Mouse (Mus musculus) hindbrain, embryonic 15.5 days (tissue): Measurements from ENCODE around the gene Ccng1. TPM values are rescaled to one million over a fixed set of nuclear protein-coding genes. Genes with fewer than 3 reads are reported as not detected.
A peak's percentile ranks its signal among the peaks of the same experiment; 100 is the strongest.

Source experiments
- ATAC-seq: fragments of 200-750 bp; cut with Nextera tagmentation; 2 replicates; pipeline ENCODE4 v1.8.0; 2017; ENCODE audit warnings: low read depth, moderate number of reproducible peaks, moderate TSS enrichment; ENCODE audit not compliant: low FRiP score
- H3K27ac ChIP-seq: fragments of 300-500 bp; sonication (generic); replicated peaks from 2 replicates; pipeline ENCODE4 v1.5.1; 2015; ENCODE audit warnings: mild to moderate bottlenecking, inconsistent platforms
- H3K27me3 ChIP-seq: fragments of 300-500 bp; sonication (generic); 2 replicates; pipeline ENCODE4 v1.6.1; 2015; ENCODE audit warnings: control low read depth, inconsistent platforms
- H3K36me3 ChIP-seq: fragments of 300-500 bp; sonication (generic); 2 replicates; pipeline ENCODE4 v1.6.1; 2015; ENCODE audit warnings: control low read depth, inconsistent platforms
- H3K4me1 ChIP-seq: fragments of 300-500 bp; sonication (generic); replicated peaks from 2 replicates; pipeline ENCODE4 v1.6.1; 2015; ENCODE audit warnings: control low read depth, inconsistent platforms
- H3K4me2 ChIP-seq: fragments of 300-500 bp; sonication (generic); 2 replicates; pipeline ENCODE4 v1.6.1; 2015; ENCODE audit warnings: moderate library complexity, mild to moderate bottlenecking, inconsistent platforms
- H3K4me3 ChIP-seq: fragments of 300-500 bp; sonication (generic); 2 replicates; pipeline ENCODE4 v1.5.1; 2015; ENCODE audit warnings: mild to moderate bottlenecking, inconsistent platforms
- H3K9ac ChIP-seq: fragments of 300-500 bp; sonication (generic); 2 replicates; pipeline ENCODE4 v1.6.1; 2015; ENCODE audit warnings: inconsistent platforms
- H3K9me3 ChIP-seq: fragments of 300-500 bp; sonication (generic); 2 replicates; pipeline ENCODE4 v1.6.1; 2016; ENCODE audit warnings: control low read depth, inconsistent platforms
- WGBS: fragments of 180-500 bp; shearing (Covaris S2); methylation state at CpG from one replicate; pipeline ENCODE4 v1.1.7; 2015; 5-methylcytosine and 5-hydroxymethylcytosine counted together
- polyA plus RNA-seq: library from polyadenylated mRNA; unstranded; fragments of >200 nt; fragmentation: Nextera tagmentation; extraction: Ambion mirVana; gene quantifications from 2 replicates; pipeline ENCODE4 v1.2.1, GENCODE M21; 2015

The Ccng1 gene
- 36.8 and 39.3 TPM in 2 replicates for polyA plus RNA-seq

DNA sequence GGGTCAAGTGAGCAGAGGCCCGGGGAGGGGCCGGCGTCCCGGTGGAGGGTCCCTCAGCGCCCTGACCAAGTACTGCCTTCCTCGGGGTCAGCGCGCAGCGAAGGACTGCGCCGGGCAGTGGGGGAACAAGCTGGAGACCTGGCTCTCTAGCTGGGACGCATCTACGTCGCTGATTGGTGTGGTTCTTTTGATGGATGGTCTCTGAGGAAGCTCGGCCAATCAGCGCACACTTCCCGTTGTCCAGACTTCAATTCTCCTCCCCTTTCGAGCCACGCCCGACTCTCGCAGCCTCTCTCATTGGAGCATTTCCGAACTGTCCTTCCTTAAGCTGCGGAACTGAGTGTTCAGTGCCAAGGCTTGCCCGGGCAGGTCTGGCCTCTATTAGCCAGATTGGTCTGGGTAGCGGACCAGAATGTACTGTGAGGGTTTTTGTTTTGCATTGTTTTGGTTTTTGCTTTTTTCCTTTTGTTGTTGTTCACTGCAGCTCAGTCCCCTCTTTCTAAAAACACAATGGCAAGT, at the start of gene Ccng1:
TSS of gene Ccng1 (minus strand) at position 203 of the 519 bp plus-strand sequence.
- Histone ChIP-seq H3K27ac (peak within 1 kb of the TSS; percentile 65), H3K9ac (peak within 1 kb of the TSS; percentile 87), H3K4me1 (peaks cover 12% of the 10 kb centered on the region; the same call in 1 of the 2 replicates), H3K36me3 (peaks cover 3% of the 10 kb centered on the region; the same call in 1 of the 2 replicates), H3K4me3 (peak within 1 kb of the TSS; percentile 89), H3K9me3 (no peaks in the 10 kb centered on the region), H3K27me3 (no peaks in the 10 kb centered on the region), H3K4me2 (peak within 1 kb of the TSS; percentile 78)
- under 1% methylated on average over 25 of the region's 25 CpGs for WGBS
- peak; percentile 99 for ATAC-seq

- H3K36me3 ChIP-seq = no peaks in the 10 kb centered on the region
- H3K9ac ChIP-seq = no peak overlapping the region
- no peak overlapping the region for H3K4me2 ChIP-seq
- no peak for ATAC-seq
- H3K4me3 ChIP-seq = no peak overlapping the region
- no peaks in the 10 kb centered on the region for H3K4me1 ChIP-seq
- no peak overlapping the region for H3K27ac ChIP-seq
- no peaks in the 10 kb centered on the region for H3K27me3 ChIP-seq
- H3K9me3 ChIP-seq = no peaks in the 10 kb centered on the region
- 70% methylated on average over 5 of the region's 5 CpGs for WGBS
Measured at GRCm38 (mm10) chr11:40790307-40790706, 35.2 kb upstream of the Ccng1 start.

- Histone ChIP-seq H3K4me1 (no peaks in the 10 kb centered on the region), H3K4me2 (no peak overlapping the region), H3K9ac (no peak overlapping the region), H3K27me3 (no peaks in the 10 kb centered on the region), H3K27ac (no peak overlapping the region), H3K9me3 (no peaks in the 10 kb centered on the region), H3K36me3 (no peaks in the 10 kb centered on the region), H3K4me3 (no peak overlapping the region)
- no peak for ATAC-seq
- WGBS = 58% methylated on average over 4 of the region's 4 CpGs
Measured at GRCm38 (mm10) chr11:40789701-40790100, 34.6 kb upstream of the Ccng1 start.

DNA sequence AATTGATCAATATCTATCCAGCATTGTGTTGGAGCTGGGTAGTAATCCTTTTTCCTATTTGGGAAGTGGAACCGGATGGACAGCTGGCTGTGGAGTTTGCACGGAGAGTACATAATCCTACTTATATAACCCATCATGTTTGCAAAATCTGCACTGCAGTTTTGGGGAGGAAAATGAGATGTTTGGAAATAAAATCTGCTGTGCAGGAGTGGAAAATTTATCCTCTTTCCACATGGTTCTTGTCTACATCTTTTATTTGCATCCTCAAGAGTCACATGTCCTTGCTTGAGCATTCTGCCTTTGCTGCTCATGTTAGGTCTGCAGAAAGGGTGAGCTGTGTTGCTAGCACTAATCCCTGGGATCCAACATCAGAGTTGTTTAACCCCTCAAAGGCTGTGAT, 31.8 kb upstream of the Ccng1 start:
- WGBS = 92% methylated on average over 2 of the region's 2 CpGs
- Histone ChIP-seq H3K4me2 (no peak overlapping the region), H3K4me1 (no peaks in the 10 kb centered on the region), H3K9ac (no peak overlapping the region), H3K27ac (no peak overlapping the region), H3K27me3 (no peaks in the 10 kb centered on the region), H3K4me3 (no peak overlapping the region), H3K9me3 (no peaks in the 10 kb centered on the region), H3K36me3 (no peaks in the 10 kb centered on the region)
- ATAC-seq = no peak

DNA sequence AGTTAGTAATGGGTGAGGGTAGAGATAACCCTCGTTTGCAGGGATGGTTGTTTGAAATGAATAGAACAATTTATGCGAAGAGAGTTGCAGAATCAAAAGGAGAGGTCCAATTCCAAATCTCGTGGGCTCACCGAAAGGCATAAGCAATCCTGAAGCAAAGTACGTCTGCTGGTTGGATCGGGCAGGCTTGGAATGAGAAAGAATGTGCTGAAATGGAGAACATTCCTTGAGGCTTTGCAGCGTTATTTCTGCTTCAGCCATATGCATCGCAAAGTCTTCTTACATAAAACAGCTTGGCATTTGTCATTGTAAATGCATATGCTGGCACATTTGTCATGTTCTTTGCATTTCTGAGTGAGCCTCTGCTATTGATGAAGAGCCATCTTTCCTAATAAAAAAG, 29.2 kb upstream of the Ccng1 start:
- WGBS = 81% methylated on average over 8 of the region's 8 CpGs
- Histone ChIP-seq H3K27me3 (no peaks in the 10 kb centered on the region), H3K9ac (no peak overlapping the region), H3K4me3 (no peak overlapping the region), H3K9me3 (no peaks in the 10 kb centered on the region), H3K4me1 (no peaks in the 10 kb centered on the region), H3K27ac (no peak overlapping the region), H3K4me2 (no peak overlapping the region), H3K36me3 (no peaks in the 10 kb centered on the region)
- ATAC-seq = no peak

- Histone ChIP-seq H3K4me3 (no peak overlapping the region), H3K4me2 (no peak overlapping the region), H3K4me1 (no peaks in the 10 kb centered on the region), H3K27ac (no peak overlapping the region), H3K9me3 (no peaks in the 10 kb centered on the region), H3K9ac (no peak overlapping the region), H3K27me3 (no peaks in the 10 kb centered on the region), H3K36me3 (no peaks in the 10 kb centered on the region)
- ATAC-seq = no peak
- WGBS = 81% methylated on average over 1 of the region's 1 CpGs
Measured at GRCm38 (mm10) chr11:40783346-40783745, 28.2 kb upstream of the Ccng1 start.

GRCm38 (mm10) chr11:40781857-40782256, 26.7 kb upstream of the Ccng1 start:
- no peak overlapping the region for H3K9ac ChIP-seq
- H3K4me2 ChIP-seq = no peak overlapping the region
- no peak for ATAC-seq
- no peak overlapping the region for H3K27ac ChIP-seq
- H3K27me3 ChIP-seq = no peaks in the 10 kb centered on the region
- 49% methylated on average over 2 of the region's 2 CpGs for WGBS
- no peak overlapping the region for H3K4me3 ChIP-seq
- no peaks in the 10 kb centered on the region for H3K4me1 ChIP-seq
- H3K9me3 ChIP-seq = no peaks in the 10 kb centered on the region
- no peaks in the 10 kb centered on the region for H3K36me3 ChIP-seq

GRCm38 (mm10) chr11:40775315-40776269, 20.5 kb upstream of the Ccng1 start:
- Histone ChIP-seq H3K4me2 (no peak overlapping the region), H3K4me3 (no peak overlapping the region), H3K27ac (no peak overlapping the region), H3K9me3 (no peaks in the 10 kb centered on the region), H3K9ac (no peak overlapping the region), H3K4me1 (0 out of 2 replicates have a peak, but pooled peaks cover 2% of the 10 kb centered on the region), H3K36me3 (no peaks in the 10 kb centered on the region), H3K27me3 (no peaks in the 10 kb centered on the region)
- no peak for ATAC-seq
- 54% methylated on average over 12 of the region's 12 CpGs for WGBS

DNA sequence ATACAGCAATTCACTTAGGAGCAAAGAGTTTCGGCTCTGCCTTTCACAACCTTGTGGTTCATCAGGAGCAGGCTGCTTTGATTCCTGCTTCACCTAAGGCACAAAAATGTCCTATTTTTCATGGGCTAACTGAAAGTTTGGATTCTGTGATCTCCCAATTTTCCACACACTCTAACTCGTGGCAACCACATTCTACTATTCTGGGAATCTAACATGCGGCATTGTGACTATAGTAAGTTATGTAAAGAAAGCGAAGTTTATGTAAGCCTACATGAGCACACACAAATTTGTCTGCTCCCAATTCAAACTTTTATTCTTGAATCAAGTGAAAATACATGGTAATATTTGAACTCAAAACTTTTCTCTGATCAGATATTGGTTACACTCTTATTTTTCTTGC, 9.6 kb upstream of the Ccng1 start:
- H3K4me2 ChIP-seq = no peak overlapping the region
- H3K9ac ChIP-seq = no peak overlapping the region
- WGBS = 87% methylated on average over 4 of the region's 4 CpGs
- H3K27ac ChIP-seq = no peak overlapping the region
- H3K4me3 ChIP-seq = no peak overlapping the region
- H3K4me1 ChIP-seq = no peaks in the 10 kb centered on the region
- no peaks in the 10 kb centered on the region for H3K36me3 ChIP-seq
- H3K9me3 ChIP-seq = no peaks in the 10 kb centered on the region
- ATAC-seq = no peak
- no peaks in the 10 kb centered on the region for H3K27me3 ChIP-seq

DNA sequence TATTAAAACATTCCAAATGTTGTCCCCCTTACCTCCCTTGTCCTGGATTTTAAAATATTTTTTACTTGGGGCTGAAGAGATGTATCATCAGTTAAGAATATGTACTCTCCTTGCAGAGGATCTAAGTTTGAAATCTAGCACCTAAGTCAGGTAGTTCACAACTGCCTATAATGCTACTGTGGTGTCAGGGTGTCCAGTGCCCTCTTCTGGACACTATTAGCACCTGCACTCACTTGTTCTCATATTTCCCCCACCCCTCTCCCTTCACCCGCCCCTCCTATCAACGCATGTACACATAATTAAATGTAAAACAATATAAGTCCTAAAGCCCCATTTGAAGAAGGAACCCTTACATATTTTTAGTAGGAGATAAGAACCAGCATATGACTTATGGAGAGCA, 8.3 kb upstream of the Ccng1 start:
- no peak for ATAC-seq
- Histone ChIP-seq H3K4me3 (no peak overlapping the region), H3K9me3 (no peaks in the 10 kb centered on the region), H3K36me3 (no peaks in the 10 kb centered on the region), H3K27me3 (no peaks in the 10 kb centered on the region), H3K9ac (no peak overlapping the region), H3K27ac (no peak overlapping the region), H3K4me1 (no peaks in the 10 kb centered on the region), H3K4me2 (no peak overlapping the region)
- 44% methylated on average over 2 of the region's 2 CpGs for WGBS

- H3K27ac ChIP-seq = no peak overlapping the region
- no peaks in the 10 kb centered on the region for H3K9me3 ChIP-seq
- WGBS = 84% methylated on average over 8 of the region's 8 CpGs
- no peak overlapping the region for H3K4me3 ChIP-seq
- no peak for ATAC-seq
- H3K9ac ChIP-seq = no peak overlapping the region
- H3K4me1 ChIP-seq = peaks cover 3% of the 10 kb centered on the region; the same call in 1 of the 2 replicates
- no peak overlapping the region for H3K4me2 ChIP-seq
- H3K27me3 ChIP-seq = no peaks in the 10 kb centered on the region
- H3K36me3 ChIP-seq = no peaks in the 10 kb centered on the region
Measured at GRCm38 (mm10) chr11:40759896-40760295, 4.8 kb upstream of the Ccng1 start.

DNA sequence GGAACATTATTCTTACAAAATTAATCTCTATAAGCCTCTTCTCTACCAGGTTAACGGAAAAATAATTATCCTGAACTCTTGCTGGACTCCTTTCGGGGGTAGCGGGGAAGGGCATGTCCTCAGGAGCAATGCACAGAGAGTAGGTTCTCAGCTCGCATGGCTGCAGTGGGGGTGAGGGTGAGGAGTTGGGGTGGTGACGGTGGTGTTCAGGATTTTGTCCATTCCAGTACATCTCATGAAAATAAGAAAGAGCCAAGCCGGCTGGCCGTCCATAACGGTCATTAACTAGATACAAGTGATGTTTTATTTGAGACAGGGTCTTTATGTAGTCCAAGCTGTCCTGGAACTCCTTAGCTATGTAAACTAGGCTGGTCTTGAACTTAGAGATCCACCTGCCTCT, 857 bp upstream of the Ccng1 start:
- peak overlapping the region; percentile 78 for H3K4me2 ChIP-seq
- H3K4me1 ChIP-seq = peaks cover 12% of the 10 kb centered on the region; the same call in 1 of the 2 replicates
- no peak overlapping the region; the same call in 1 of the 2 replicates for H3K9ac ChIP-seq
- no peak overlapping the region for H3K27ac ChIP-seq
- peaks cover 3% of the 10 kb centered on the region; the same call in 1 of the 2 replicates for H3K36me3 ChIP-seq
- no peak for ATAC-seq
- WGBS = 87% methylated on average over 8 of the region's 8 CpGs
- H3K27me3 ChIP-seq = no peaks in the 10 kb centered on the region
- peak overlapping the region; percentile 89; the same call in 1 of the 2 replicates for H3K4me3 ChIP-seq
- H3K9me3 ChIP-seq = no peaks in the 10 kb centered on the region
